Mouse (Mus musculus): ENCODE results near the gene Metap1d.

DNA sequence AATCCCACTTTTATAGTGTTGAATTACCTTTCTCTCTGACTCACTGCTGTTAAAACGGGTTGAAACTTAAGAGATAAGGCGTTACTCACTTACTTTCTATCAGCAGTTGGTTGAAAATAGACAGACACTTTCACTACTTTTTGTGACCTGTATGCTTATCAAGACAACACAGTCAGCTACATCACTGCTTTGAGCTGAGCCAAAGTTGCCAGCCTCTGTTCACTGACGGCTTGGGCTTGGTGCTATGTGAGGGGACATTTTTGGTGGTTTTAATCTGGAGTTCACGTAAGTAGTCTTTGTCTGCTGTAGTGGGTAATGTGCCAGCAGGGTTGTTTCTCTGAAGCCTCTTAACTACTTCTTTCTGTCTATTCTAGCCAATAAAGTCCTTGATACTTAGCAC, 28.5 kb upstream of the Metap1d start:
- TF ChIP-seq CTCF (IDR thresholded peaks at IDR 0.05; ENCODE audit: extremely low read depth, insufficient read length, insufficient replicate concordance, low read depth, low read length) = no peak
- no peak for TF ChIP-seq POLR2A (IDR thresholded peaks at IDR 0.05; ENCODE audit: low read depth, low read length)
